Mouse (Mus musculus) adrenal gland, adult 2 months (tissue): ENCODE measurements around the gene Ddx19a. TPM values are rescaled to one million over a fixed set of nuclear protein-coding genes. Genes with fewer than 3 reads are reported as not detected.
"Not testable (repeated sequence)": the region's sequence is repeated elsewhere in the genome, so short reads cannot be mapped to it uniquely, and the experiment has no call there.

Experiments used
- DNase-seq: peaks from one replicate; pipeline ENCODE4 v3.0.0; 2021
- long read RNA-seq: library from polyadenylated mRNA; stranded (forward); transcript quantifications from one replicate; pipeline ENCODE4 v2.0.0, GENCODE M21; 2021
- polyA plus RNA-seq: library from polyadenylated mRNA; depleted of rRNA; stranded (reverse); fragments of >200 nt; gene quantifications from 2 replicates; pipeline ENCODE4 v1.2.3, GENCODE M21; 2012; rRNA removed
- total RNA-seq, 2 experiments: library from RNA; stranded (reverse); gene quantifications; 2 replicates each; pipeline ENCODE4 v1.2.3; 2021

Gene Ddx19a
- total RNA-seq (10 to 100 TPM; 35.5 to 41.7 TPM), polyA plus RNA-seq (15.1 and 19.3 TPM in 2 replicates)
- long read RNA-seq, transcript Ddx19a-201 (12 exons, 2,547 nt), result major isoform, 6 of 9 reads
- long read RNA-seq, partial matches to known transcripts, result 2 of 9 reads
- long read RNA-seq, other reads (novel, unspliced or antisense), result 1 of 9 reads

- peak; percentile 92 for DNase-seq
These were observed at the start of gene Ddx19a for GRCm38 (mm10) chr8:110997547-110998531. Gene Ddx19a, minus strand, starts transcription at chr8:110997800.

- DNase-seq, result peak; percentile 58
These were observed 46.6 kb upstream of the Ddx19a start for GRCm38 (mm10) chr8:111044003-111044734.

- no peak for DNase-seq
These were observed 44.9 kb upstream of the Ddx19a start for GRCm38 (mm10) chr8:111042546-111042945.

GRCm38 (mm10) chr8:111036591-111036990 is 39.0 kb upstream of the Ddx19a start:
- DNase-seq, result no peak

GRCm38 (mm10) chr8:111034276-111034675 is 36.7 kb upstream of the Ddx19a start:
- no peak for DNase-seq

GRCm38 (mm10) chr8:111033482-111034215 is 36.0 kb upstream of the Ddx19a start:
- DNase-seq, result peak; percentile 98

- no peak for DNase-seq
These were observed 35.3 kb upstream of the Ddx19a start, which contains the start of gene Aars for GRCm38 (mm10) chr8:111032916-111033315. Gene Aars, plus strand, starts transcription at chr8:111033144.

GRCm38 (mm10) chr8:111031572-111031971 is 34.0 kb upstream of the Ddx19a start, which contains the start of gene Ddx19b:
Gene Ddx19b, minus strand, starts transcription at chr8:111031751.
- no peak for DNase-seq

GRCm38 (mm10) chr8:111030045-111030444 is 32.4 kb upstream of the Ddx19a start:
- no peak for DNase-seq

GRCm38 (mm10) chr8:111029589-111029988 is 32.0 kb upstream of the Ddx19a start:
- no peak for DNase-seq

GRCm38 (mm10) chr8:111027391-111027937 is 29.9 kb upstream of the Ddx19a start:
- peak; percentile 94 for DNase-seq

- not testable (repeated sequence) for DNase-seq
These were observed 29.0 kb upstream of the Ddx19a start for GRCm38 (mm10) chr8:111026609-111027008.

GRCm38 (mm10) chr8:111010230-111010991 is 12.8 kb upstream of the Ddx19a start:
- DNase-seq, result not testable (repeated sequence)

- DNase-seq, result no peak
These were observed 764 bp downstream of the Ddx19a start for GRCm38 (mm10) chr8:110996641-110997430.

GRCm38 (mm10) chr8:110990017-110990416 is 7.6 kb downstream of the Ddx19a start:
- no peak for DNase-seq

- no peak for DNase-seq
These were observed 9.5 kb downstream of the Ddx19a start for GRCm38 (mm10) chr8:110987805-110988744.

- no peak for DNase-seq
These were observed 16.3 kb downstream of the Ddx19a start for GRCm38 (mm10) chr8:110981304-110981703.

- not testable (repeated sequence) for DNase-seq
These were observed 19.6 kb downstream of the Ddx19a start for GRCm38 (mm10) chr8:110977987-110978386.
